Mouse (Mus musculus) brain, embryonic 14.5 days (tissue): ENCODE results near the gene Gngt2. TPM values are rescaled to one million over a fixed set of nuclear protein-coding genes. Genes with fewer than 3 reads are reported as not detected.

Experiments used
- DNase-seq: peaks from one replicate; pipeline ENCODE4 v3.0.0-alpha.2; 2011; ENCODE audit warnings: low read depth
- CTCF ChIP-seq: fragments of 200-500 bp; IDR thresholded peaks from 2 replicates; pipeline ENCODE4 v1.5.1; 2012; ENCODE audit warnings: inconsistent platforms, mild to moderate bottlenecking, moderate library complexity, borderline replicate concordance; ENCODE audit not compliant: insufficient read depth, insufficient read length; ENCODE audit errors: extremely low read depth
- POLR2A ChIP-seq: fragments of 200-500 bp; IDR thresholded peaks from 2 replicates; pipeline ENCODE4 v1.6.1; 2012; ENCODE audit warnings: mild to moderate bottlenecking, inconsistent platforms, borderline replicate concordance; ENCODE audit not compliant: poor library complexity, insufficient read depth, insufficient read length, severe bottlenecking; ENCODE audit errors: extremely low read depth
- polyA plus RNA-seq: library from polyadenylated mRNA; depleted of rRNA; stranded (reverse); fragments of >200 nt; gene quantifications from 2 replicates; pipeline ENCODE4 v1.2.3, GENCODE M21; 2012

The Gngt2 gene
- polyA plus RNA-seq, 1 experiment, result 1.5 TPM

- no peak for TF ChIP-seq POLR2A
- TF ChIP-seq CTCF, result no peak
- no peak for DNase-seq
Measured at GRCm38 (mm10) chr11:95834742-95835710, 2.0 kb upstream of the Gngt2 start.

- no peak for TF ChIP-seq CTCF
- TF ChIP-seq POLR2A, result no peak
- no peak for DNase-seq
Measured at GRCm38 (mm10) chr11:95835832-95836231, 1.2 kb upstream of the Gngt2 start.

GRCm38 (mm10) chr11:95836433-95836832 lies 583 bp upstream of the Gngt2 start:
- no peak for DNase-seq
- TF ChIP-seq CTCF (no peak), POLR2A (no peak)

DNA sequence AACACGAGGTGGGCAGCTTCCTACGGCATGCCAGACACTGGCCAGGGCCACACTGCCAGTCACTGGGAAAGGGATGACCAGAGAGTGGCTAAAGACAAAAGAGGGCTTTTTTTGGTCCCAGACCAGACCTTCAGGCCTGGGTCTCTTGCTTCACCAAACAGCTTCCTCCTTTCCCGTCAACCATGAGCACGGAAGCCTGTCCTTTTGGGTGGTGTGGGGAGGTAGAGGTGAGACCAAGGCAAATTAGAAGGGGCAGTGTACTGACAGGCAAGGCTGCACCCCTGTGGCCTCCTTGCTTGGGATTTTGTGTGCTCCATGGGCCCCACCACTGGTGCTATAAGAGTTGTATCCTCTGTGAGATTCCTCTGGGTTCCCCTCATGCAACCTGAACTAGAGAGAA lies 1.6 kb downstream of the Gngt2 start:
- DNase-seq, result no peak
- no peak for TF ChIP-seq CTCF
- TF ChIP-seq POLR2A, result no peak

- DNase-seq, result peak; percentile 62
- TF ChIP-seq POLR2A (no peak), CTCF (no peak)
Measured at GRCm38 (mm10) chr11:95838999-95839868, 2.2 kb downstream of the Gngt2 start.

DNA sequence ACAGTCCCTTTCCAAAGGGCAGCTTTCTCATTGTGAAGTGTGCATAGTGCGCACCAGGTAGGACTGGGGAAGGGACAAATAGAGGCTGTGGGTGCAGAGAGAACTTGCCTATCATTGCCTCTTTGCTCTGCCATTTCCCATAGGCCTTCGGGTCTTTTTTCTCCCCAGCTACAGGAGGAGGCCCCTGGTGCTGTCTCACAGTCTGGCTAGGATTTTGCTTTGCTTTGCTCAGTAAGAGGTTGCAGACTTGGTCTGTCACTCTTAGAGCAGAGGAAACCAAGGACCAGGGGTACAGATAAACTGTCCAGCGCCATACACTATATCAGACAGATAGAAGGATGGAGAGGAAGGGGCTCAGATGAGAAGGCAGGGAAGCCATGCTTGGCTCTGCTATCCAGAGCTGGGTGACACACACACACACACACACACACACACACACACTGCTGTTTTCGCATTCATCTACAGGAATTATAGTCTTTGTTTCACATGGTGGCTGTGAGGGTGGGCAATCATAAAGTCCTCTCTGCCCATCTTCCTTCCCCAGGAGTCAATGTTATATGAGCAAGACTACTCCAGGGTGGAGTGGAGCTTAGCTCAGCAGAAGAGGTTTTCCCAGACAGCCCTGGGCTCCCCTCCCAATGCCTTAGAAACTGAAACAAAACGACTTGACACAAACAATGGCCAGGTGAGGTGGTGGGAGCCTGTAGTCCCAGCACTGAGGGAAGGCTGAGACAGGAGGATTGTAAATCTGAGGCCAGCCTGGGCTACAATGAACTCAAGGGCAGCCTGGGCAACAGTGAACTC lies 3.9 kb downstream of the Gngt2 start:
- TF ChIP-seq CTCF (no peak), POLR2A (no peak)
- no peak for DNase-seq

GRCm38 (mm10) chr11:95841498-95841830 lies 4.4 kb downstream of the Gngt2 start:
- DNase-seq, result no peak
- TF ChIP-seq CTCF (no peak), POLR2A (no peak)

DNA sequence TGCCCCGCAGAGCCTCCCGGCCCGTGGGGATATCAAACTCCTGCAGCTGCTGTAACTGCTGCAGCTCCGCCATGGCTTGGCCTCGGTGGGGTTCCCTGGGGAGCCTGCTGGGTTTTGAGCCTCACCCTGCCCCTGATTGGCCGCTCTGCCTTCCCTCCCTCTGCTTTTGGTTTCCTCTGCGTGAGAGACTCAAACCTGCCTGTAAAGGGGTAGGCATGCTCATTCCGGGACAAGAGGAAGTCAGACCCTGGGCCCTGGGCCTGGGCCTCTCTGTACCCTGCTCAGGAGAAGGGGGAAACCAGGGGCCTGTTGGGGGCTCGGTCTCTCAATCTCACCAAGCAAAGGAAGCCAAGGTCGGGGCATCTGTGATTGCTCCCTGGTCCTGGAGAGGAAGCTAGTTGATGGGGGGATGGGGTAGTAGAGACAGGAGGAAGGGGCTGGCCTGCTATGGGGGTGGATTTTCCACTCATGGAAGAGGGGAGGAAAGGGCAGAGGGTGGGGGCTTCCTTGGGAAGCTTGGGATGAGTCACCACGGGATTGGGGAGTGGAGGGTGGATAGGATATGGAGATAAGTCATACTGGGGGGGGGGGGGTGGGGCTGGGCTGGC lies 5.2 kb downstream of the Gngt2 start, which contains the start of gene Abi3:
Gene Abi3, minus strand, starts transcription at position 403 of the 608 bp plus-strand sequence.
- no peak for DNase-seq
- TF ChIP-seq POLR2A (no peak), CTCF (no peak)

DNA sequence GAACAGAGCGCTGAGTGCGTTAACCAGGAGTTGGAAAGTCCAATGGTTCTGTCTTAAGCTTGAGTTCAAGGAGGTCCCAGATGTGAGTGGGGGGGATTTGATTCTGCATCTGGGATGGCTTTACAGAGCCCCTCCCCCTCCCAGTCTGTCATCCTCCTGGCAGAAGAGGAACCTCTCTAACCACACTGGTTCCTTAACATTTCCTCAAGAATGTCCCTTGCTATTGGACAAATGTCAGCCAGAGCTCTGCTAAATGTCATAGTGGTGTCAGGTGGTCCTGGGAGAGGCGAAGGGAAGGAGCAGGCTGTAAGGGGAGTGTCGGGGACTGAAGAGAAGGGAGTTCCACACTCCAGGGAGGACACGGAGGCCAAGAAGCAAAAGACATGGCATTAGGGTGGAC lies 5.9 kb downstream of the Gngt2 start:
- TF ChIP-seq CTCF (no peak), POLR2A (no peak)
- DNase-seq, result no peak

- TF ChIP-seq CTCF (no peak), POLR2A (no peak)
- DNase-seq, result no peak
Measured at GRCm38 (mm10) chr11:95843421-95843950, 6.5 kb downstream of the Gngt2 start.

DNA sequence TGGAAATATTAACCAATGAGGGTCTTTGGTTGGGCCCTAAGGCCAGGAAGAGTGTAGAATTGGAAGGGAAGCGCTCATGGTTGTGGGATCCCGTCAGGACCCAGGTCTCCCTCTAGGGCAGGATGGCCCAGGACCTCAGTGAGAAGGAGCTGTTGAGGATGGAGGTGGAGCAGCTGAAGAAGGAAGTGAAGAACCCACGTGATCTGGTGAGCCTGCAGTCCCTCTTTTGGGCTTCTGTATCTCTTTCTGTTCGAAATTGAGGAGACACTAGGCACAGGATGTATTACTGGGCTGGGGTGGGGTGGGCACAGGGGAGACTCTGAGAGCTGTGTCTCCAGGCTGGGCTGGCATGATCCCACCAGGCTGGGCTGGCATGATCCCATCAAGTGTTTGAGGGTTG lies 7.9 kb downstream of the Gngt2 start:
- DNase-seq, result no peak
- TF ChIP-seq POLR2A (no peak), CTCF (no peak)

- no peak for DNase-seq
- TF ChIP-seq CTCF (no peak), POLR2A (no peak)
Measured at GRCm38 (mm10) chr11:95850898-95851297, 13.9 kb downstream of the Gngt2 start.
